Mouse (Mus musculus) erythroblast, embryonic 14.5 days (primary cell): Measurements from ENCODE around the gene Ccdc180.

ENCODE experiments used
- GATA1 ChIP-seq: IDR thresholded peaks from 2 replicates; pipeline ENCODE4 v1.6.1; 2012; ENCODE audit warnings: low read length, inconsistent platforms, mixed read lengths
- TAL1 ChIP-seq: IDR thresholded peaks from 3 replicates; pipeline ENCODE4 v1.6.1; 2012; ENCODE audit warnings: low read length, inconsistent platforms, mixed read lengths

DNA sequence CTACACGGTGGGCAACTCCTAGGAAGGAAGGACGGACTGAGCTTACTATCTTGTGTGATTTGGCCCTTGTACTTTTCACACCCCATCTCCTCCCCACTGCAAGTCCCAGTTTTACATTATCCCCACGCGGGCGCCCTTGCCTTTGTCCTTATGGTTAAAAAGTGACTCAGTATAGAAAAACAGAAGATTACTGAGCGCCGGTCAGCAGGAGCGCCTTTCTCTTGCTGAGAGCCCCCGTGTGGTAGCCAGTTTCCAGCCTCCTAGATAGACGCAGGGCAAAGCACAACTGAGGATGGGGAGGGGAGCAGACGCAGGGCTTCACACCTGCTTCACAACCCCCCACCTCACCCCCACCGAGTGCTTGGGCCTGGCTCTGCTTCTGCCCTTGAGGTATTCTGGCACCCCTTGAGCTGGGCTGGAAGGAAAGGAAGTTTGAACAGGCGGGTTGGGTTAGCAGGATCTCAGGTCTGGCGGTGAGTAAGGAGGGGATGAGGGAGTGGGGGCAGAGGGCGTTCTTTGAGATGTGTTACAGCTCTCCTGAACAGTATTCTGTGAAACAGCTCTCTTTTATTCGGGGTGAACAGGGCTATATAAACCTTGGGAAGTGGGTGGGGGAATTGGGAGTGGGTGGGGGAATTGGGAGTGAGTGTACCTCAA lies 6.5 kb downstream of the Ccdc180 start:
- TF ChIP-seq TAL1 (no peak), GATA1 (no peak)
